Comparison of ENCODE assay signal across 8 mouse cellular contexts in genomic region chr2:168741273-168742058, GRCm38 (mm10). TPM values are rescaled to one million over a fixed set of nuclear protein-coding genes. Genes with fewer than 3 reads are reported as not detected.
A peak's percentile ranks its signal among the peaks of the same experiment; 100 is the strongest.
DNase-seq lines count a peak whose midpoint lies in the region; ATAC-seq lines count a peak whose summit lies in the region.

No protein-coding gene starts in this region.

- peak overlapping the region; percentile 85 for H3K27ac ChIP-seq in brown adipose tissue, adult 24 weeks (replicated peaks; ENCODE audit: low read depth, low read length)
- H3K27ac ChIP-seq in forebrain, embryonic 13.5 days: peak overlapping the region; percentile 90
- H3K27ac ChIP-seq in liver, embryonic 15.5 days (replicated peaks): no peak overlapping the region
- peak overlapping the region; percentile 97 for H3K27ac ChIP-seq in neural tube, embryonic 15.5 days (replicated peaks)

- DNase-seq in CD8-positive naive resting alpha-beta T cell, adult 2 months (ENCODE audit: low read depth in 2 of 2, low spot score in 2 of 2): peak; percentile 46 to 51
- peak; percentile 29 for DNase-seq in heart, postnatal 25 days (ENCODE audit: low spot score)
- DNase-seq in large intestine, adult 2 months (ENCODE audit: low read depth, low spot score): peak; percentile 75
- DNase-seq in thymus, postnatal 10 days (ENCODE audit: low spot score in 2 of 2): peak; percentile 71 to 77

- peaks cover 5% of the 10 kb centered on the region; the same call in 1 of the 2 replicates for H3K4me1 ChIP-seq in brown adipose tissue, adult 24 weeks (ENCODE audit: control insufficient read depth, insufficient read depth, insufficient read length, low read length)
- H3K4me1 ChIP-seq in forebrain, embryonic 13.5 days: peaks cover 10% of the 10 kb centered on the region; the same call in 1 of the 2 replicates
- H3K4me1 ChIP-seq in liver, embryonic 15.5 days (replicated peaks): no peaks in the 10 kb centered on the region
- peaks cover 20% of the 10 kb centered on the region for H3K4me1 ChIP-seq in neural tube, embryonic 15.5 days

- 0% methylated on average over 33 of the region's 108 CpGs for WGBS in forebrain, embryonic 13.5 days
- WGBS in large intestine, adult 2 months: 8% methylated on average over 90 of the region's 108 CpGs
- WGBS in liver, embryonic 15.5 days (ENCODE audit: insufficient replicate concordance): under 1% methylated on average over 63 of the region's 108 CpGs
- under 1% methylated on average over 32 of the region's 108 CpGs for WGBS in neural tube, embryonic 15.5 days

- peak overlapping the region; percentile 93 for H3K9ac ChIP-seq in forebrain, embryonic 13.5 days
- H3K9ac ChIP-seq in liver, embryonic 15.5 days: peak overlapping the region; percentile 35; the same call in 1 of the 2 replicates
- H3K9ac ChIP-seq in neural tube, embryonic 15.5 days (replicated peaks): peak overlapping the region; percentile 82

- ATAC-seq in forebrain, embryonic 13.5 days: peak; percentile 87
- peak; percentile 79 for ATAC-seq in liver, embryonic 15.5 days (ENCODE audit: insufficient read depth)
- ATAC-seq in neural tube, embryonic 15.5 days (ENCODE audit: low FRiP score): peak; percentile 88

- intact Hi-C loops in heart, postnatal 25 days (cut with DNase I): loop anchor here (1.0 to 10.0 kb wide), 2 partner anchors 50 to 267 kb away; no protein-coding TSS in a partner anchor

- no peaks in the 10 kb centered on the region for H3K9me3 ChIP-seq in forebrain, embryonic 13.5 days (replicated peaks)
- no peaks in the 10 kb centered on the region for H3K9me3 ChIP-seq in liver, embryonic 15.5 days (replicated peaks)
- H3K9me3 ChIP-seq in neural tube, embryonic 15.5 days (replicated peaks): no peaks in the 10 kb centered on the region

- no peaks in the 10 kb centered on the region for H3K27me3 ChIP-seq in forebrain, embryonic 13.5 days
- H3K27me3 ChIP-seq in liver, embryonic 15.5 days: peaks cover 27% of the 10 kb centered on the region
- no peaks in the 10 kb centered on the region for H3K27me3 ChIP-seq in neural tube, embryonic 15.5 days (replicated peaks)

- no peaks in the 10 kb centered on the region for H3K36me3 ChIP-seq in forebrain, embryonic 13.5 days (ENCODE audit: poor library complexity, severe bottlenecking)
- no peaks in the 10 kb centered on the region for H3K36me3 ChIP-seq in liver, embryonic 15.5 days (replicated peaks)
- H3K36me3 ChIP-seq in neural tube, embryonic 15.5 days: no peaks in the 10 kb centered on the region; the same call in 1 of the 2 replicates

- H3K4me2 ChIP-seq in forebrain, embryonic 13.5 days: peak overlapping the region; percentile 71
- H3K4me2 ChIP-seq in liver, embryonic 15.5 days: peak overlapping the region; percentile 60
- H3K4me2 ChIP-seq in neural tube, embryonic 15.5 days: peak overlapping the region; percentile 62

- peak overlapping the region; percentile 98 for H3K4me3 ChIP-seq in brown adipose tissue, adult 24 weeks (ENCODE audit: insufficient read depth, low read depth, low read length)
- peak overlapping the region; percentile 89 for H3K4me3 ChIP-seq in forebrain, embryonic 13.5 days
- peak overlapping the region; percentile 58 for H3K4me3 ChIP-seq in liver, embryonic 15.5 days (replicated peaks)
- H3K4me3 ChIP-seq in neural tube, embryonic 15.5 days (replicated peaks): peak overlapping the region; percentile 65

RNA-seq across cellular contexts. Expression of gene Atp9a, which starts 0.7 kb away (rescaled TPM):
- polyA plus RNA-seq in brown adipose tissue, adult 24 weeks (2012; ENCODE audit: insufficient read depth, insufficient read length, missing spikeins): 49.7 and 51.4 TPM in 2 replicates
- polyA plus RNA-seq in forebrain, embryonic 13.5 days (2015; fragmentation: Nextera tagmentation; extraction: Ambion mirVana): 35.2 and 37.1 TPM in 2 replicates
- total RNA-seq in heart, postnatal 25 days (2021): 10 to 100 TPM; 44.9 to 54.1 TPM
- polyA plus RNA-seq in large intestine, adult 2 months (2012; rRNA removed): 148 and 170 TPM in 2 replicates
- 3.3 and 4.2 TPM in 2 replicates for polyA plus RNA-seq in liver, embryonic 15.5 days (2015; fragmentation: Nextera tagmentation; extraction: Ambion mirVana)
- polyA plus RNA-seq in neural tube, embryonic 15.5 days (2015; fragmentation: Nextera tagmentation; extraction: Ambion mirVana): 81.2 and 143 TPM in 2 replicates

RNA-seq across cellular contexts. Expression of gene Sall4, which starts 26.3 kb away (rescaled TPM):
- not detected in 2 replicates for polyA plus RNA-seq in brown adipose tissue, adult 24 weeks (2012; ENCODE audit: insufficient read depth, insufficient read length, missing spikeins)
- 2.3 and 3.2 TPM in 2 replicates for polyA plus RNA-seq in forebrain, embryonic 13.5 days (2015; fragmentation: Nextera tagmentation; extraction: Ambion mirVana)
- 1 to 10 TPM; 2.3 to 2.4 TPM for total RNA-seq in heart, postnatal 25 days (2021)
- 0.02 and 0.03 TPM in 2 replicates for polyA plus RNA-seq in large intestine, adult 2 months (2012; rRNA removed)
- 3.6 and 3.9 TPM in 2 replicates for polyA plus RNA-seq in liver, embryonic 15.5 days (2015; fragmentation: Nextera tagmentation; extraction: Ambion mirVana)
- 0.49 and 0.72 TPM in 2 replicates for polyA plus RNA-seq in neural tube, embryonic 15.5 days (2015; fragmentation: Nextera tagmentation; extraction: Ambion mirVana)

Comparison
In these comparisons a context has a peak if more than half of its experiments do, and no peak if none do; other contexts are left out.
1. H3K9ac ChIP-seq: peak in every context shown above with its lines; median percentile 93 in forebrain, embryonic 13.5 days; 82 in neural tube, embryonic 15.5 days; 35 in liver, embryonic 15.5 days.